Comparison of ENCODE assay signal across 8 mouse cellular contexts in the genomic region with DNA sequence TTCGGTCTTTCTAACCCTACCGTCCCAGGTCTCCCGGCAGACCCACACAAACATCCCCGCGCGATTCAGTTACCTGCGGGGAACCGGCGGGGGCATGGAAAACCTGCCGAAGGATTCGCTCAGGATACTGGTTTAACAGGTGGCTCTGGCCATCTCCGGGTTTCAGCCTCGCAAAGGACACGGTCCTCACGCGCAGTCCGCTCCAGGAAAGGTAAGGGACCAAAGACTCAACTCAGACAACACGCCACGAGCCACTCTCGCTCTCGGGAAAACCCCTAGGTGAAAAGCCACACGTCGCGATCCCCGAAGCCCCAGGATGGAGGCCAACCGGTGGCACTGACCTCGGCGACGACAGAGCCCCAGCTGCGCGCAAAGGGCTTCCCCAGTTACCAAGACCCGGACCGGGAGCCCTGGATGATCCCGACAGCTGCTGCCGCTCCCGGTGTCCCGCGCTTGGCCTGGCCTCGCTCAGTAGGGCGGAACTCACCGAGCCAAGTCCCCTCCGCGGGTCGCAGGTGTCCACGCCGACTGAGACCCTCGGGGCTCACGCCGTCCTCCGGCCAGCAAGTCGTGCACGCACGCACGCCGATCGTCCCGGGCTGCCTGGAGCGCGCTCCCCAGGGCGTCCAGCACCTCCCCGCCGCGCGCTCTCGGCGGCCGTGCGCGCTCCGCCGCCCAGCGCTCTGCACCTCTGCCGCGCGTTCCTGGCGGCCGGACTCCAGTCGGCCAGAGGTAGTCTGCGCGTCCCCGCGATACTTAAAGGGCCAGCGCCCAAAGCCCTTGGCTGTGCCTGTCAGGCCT. TPM values are rescaled to one million over a fixed set of nuclear protein-coding genes. Genes with fewer than 3 reads are reported as not detected.
DNase-seq lines count a peak whose midpoint lies in the region; ATAC-seq and TF ChIP-seq lines count a peak whose summit lies in the region.

A gene (minus strand): TSS at position 657 of the 801 bp plus-strand sequence.

- TF ChIP-seq POLR2A in limb, embryonic 14.5 days (IDR thresholded peaks at IDR 0.05; ENCODE audit: borderline replicate concordance, extremely low read depth, insufficient read depth, insufficient read length): 0 out of 2 replicates have a peak, but pooled peaks have one; percentile 44

- peak within 1 kb of the TSS; percentile 72 for H3K9ac ChIP-seq in embryonic facial prominence, embryonic 14.5 days (ENCODE audit: low read depth, low read length)
- H3K9ac ChIP-seq in heart, embryonic 11.5 days (ENCODE audit: low read depth, low read length): peak within 1 kb of the TSS; percentile 78
- peak within 1 kb of the TSS; percentile 69 for H3K9ac ChIP-seq in limb, embryonic 14.5 days (ENCODE audit: low read depth, low read length, severe bottlenecking)
- peak within 1 kb of the TSS; percentile 53 for H3K9ac ChIP-seq in midbrain, embryonic 14.5 days (replicated peaks; ENCODE audit: low read length)

- no peak for ATAC-seq in erythroblast, adult 5-6 weeks (replicated peaks; ENCODE audit: low FRiP score, poor library complexity, severe bottlenecking)
- ATAC-seq in embryonic facial prominence, embryonic 14.5 days (ENCODE audit: low read depth): peak; percentile 94
- peak; percentile 85 for ATAC-seq in heart, embryonic 11.5 days (replicated peaks; ENCODE audit: insufficient number of reproducible peaks, low FRiP score, low TSS enrichment)
- peak; percentile 84 for ATAC-seq in limb, embryonic 14.5 days (ENCODE audit: low FRiP score, low read depth)
- peak; percentile 84; the same call in 1 of the 2 replicates for ATAC-seq in midbrain, embryonic 14.5 days (ENCODE audit: low FRiP score, low TSS enrichment)

- H3K27me3 ChIP-seq in erythroblast, embryonic 14.5 days (ENCODE audit: control insufficient read depth): peaks cover 44% of the 10 kb centered on the region
- H3K27me3 ChIP-seq in embryonic facial prominence, embryonic 14.5 days (replicated peaks; ENCODE audit: control insufficient read depth, insufficient read depth, low read length): peaks cover 13% of the 10 kb centered on the region; the same call in 1 of the 2 replicates
- no peaks in the 10 kb centered on the region for H3K27me3 ChIP-seq in heart, embryonic 11.5 days (ENCODE audit: control insufficient read depth, insufficient read depth, low read length)
- peaks cover 7% of the 10 kb centered on the region; the same call in 1 of the 2 replicates for H3K27me3 ChIP-seq in limb, embryonic 14.5 days (ENCODE audit: control insufficient read depth, insufficient read depth, low read length)
- peaks cover 12% of the 10 kb centered on the region for H3K27me3 ChIP-seq in midbrain, embryonic 14.5 days (ENCODE audit: control insufficient read depth, insufficient read depth, low read length)

- no peaks in the 10 kb centered on the region for H3K9me3 ChIP-seq in erythroblast, embryonic 14.5 days (ENCODE audit: control insufficient read depth, low read length)
- H3K9me3 ChIP-seq in embryonic facial prominence, embryonic 14.5 days (ENCODE audit: control insufficient read depth, low read length): no peaks in the 10 kb centered on the region
- H3K9me3 ChIP-seq in heart, embryonic 11.5 days (replicated peaks; ENCODE audit: control insufficient read depth, low read length): no peaks in the 10 kb centered on the region
- no peaks in the 10 kb centered on the region for H3K9me3 ChIP-seq in limb, embryonic 14.5 days (ENCODE audit: control insufficient read depth, low read length)
- H3K9me3 ChIP-seq in midbrain, embryonic 14.5 days (ENCODE audit: control insufficient read depth, low read length): no peaks in the 10 kb centered on the region

- H3K36me3 ChIP-seq in erythroblast, embryonic 14.5 days (ENCODE audit: control insufficient read depth): no peaks in the 10 kb centered on the region
- H3K36me3 ChIP-seq in embryonic facial prominence, embryonic 14.5 days (ENCODE audit: control insufficient read depth, insufficient read depth, low read length): no peaks in the 10 kb centered on the region
- no peaks in the 10 kb centered on the region for H3K36me3 ChIP-seq in heart, embryonic 11.5 days (ENCODE audit: control insufficient read depth, insufficient read depth, low read length)
- H3K36me3 ChIP-seq in limb, embryonic 14.5 days (ENCODE audit: control insufficient read depth, insufficient read depth, low read length): no peaks in the 10 kb centered on the region
- no peaks in the 10 kb centered on the region for H3K36me3 ChIP-seq in midbrain, embryonic 14.5 days (ENCODE audit: control insufficient read depth, insufficient read depth, low read length)

- peak; percentile 94 for DNase-seq in embryonic facial prominence, embryonic 14.5 days (ENCODE audit: low spot score)
- peak; percentile 82 for DNase-seq in kidney, adult 9 months
- DNase-seq in limb, embryonic 14.5 days (ENCODE audit: low spot score): peak; percentile 84
- peak; percentile 90 for DNase-seq in midbrain, embryonic 14.5 days
- peak; percentile 15 to 33 for DNase-seq in spleen, postnatal 36 days (ENCODE audit: low spot score in 2 of 2)

- WGBS in embryonic facial prominence, embryonic 14.5 days: under 1% methylated on average over 50 of the region's 83 CpGs
- under 1% methylated on average over 83 of the region's 83 CpGs for WGBS in heart, embryonic 11.5 days (ENCODE audit: insufficient replicate concordance)
- WGBS in limb, embryonic 14.5 days: under 1% methylated on average over 70 of the region's 83 CpGs
- under 1% methylated on average over 83 of the region's 83 CpGs for WGBS in midbrain, embryonic 14.5 days

- peaks cover 12% of the 10 kb centered on the region for H3K4me1 ChIP-seq in erythroblast, embryonic 14.5 days (ENCODE audit: control insufficient read depth)
- H3K4me1 ChIP-seq in embryonic facial prominence, embryonic 14.5 days (ENCODE audit: control insufficient read depth, insufficient read depth, low read length): peaks cover 4% of the 10 kb centered on the region; the same call in 1 of the 2 replicates
- H3K4me1 ChIP-seq in heart, embryonic 11.5 days (ENCODE audit: control insufficient read depth, insufficient read depth, low read length): peaks cover 3% of the 10 kb centered on the region; the same call in 1 of the 2 replicates
- no peaks in the 10 kb centered on the region for H3K4me1 ChIP-seq in limb, embryonic 14.5 days (ENCODE audit: control insufficient read depth, insufficient read depth, low read length)
- no peaks in the 10 kb centered on the region for H3K4me1 ChIP-seq in midbrain, embryonic 14.5 days (ENCODE audit: control insufficient read depth, insufficient read depth, low read length)

- peak within 1 kb of the TSS; percentile 87 for H3K4me2 ChIP-seq in embryonic facial prominence, embryonic 14.5 days (ENCODE audit: low read depth, low read length)
- H3K4me2 ChIP-seq in heart, embryonic 11.5 days: peak within 1 kb of the TSS; percentile 89
- peak within 1 kb of the TSS; percentile 86 for H3K4me2 ChIP-seq in limb, embryonic 14.5 days (replicated peaks; ENCODE audit: low read depth, low read length, severe bottlenecking)
- peak within 1 kb of the TSS; percentile 88 for H3K4me2 ChIP-seq in midbrain, embryonic 14.5 days (ENCODE audit: low read length)

- H3K4me3 ChIP-seq in erythroblast, embryonic 14.5 days (replicated peaks): peak within 1 kb of the TSS; percentile 63
- H3K4me3 ChIP-seq in embryonic facial prominence, embryonic 14.5 days (ENCODE audit: low read depth, low read length): peak within 1 kb of the TSS; percentile 75
- H3K4me3 ChIP-seq in heart, embryonic 11.5 days (ENCODE audit: low read depth, low read length): peak within 1 kb of the TSS; percentile 81
- peak within 1 kb of the TSS; percentile 75 for H3K4me3 ChIP-seq in limb, embryonic 14.5 days (replicated peaks; ENCODE audit: low read length)
- peak within 1 kb of the TSS; percentile 70 for H3K4me3 ChIP-seq in midbrain, embryonic 14.5 days (replicated peaks; ENCODE audit: low read depth, low read length)

- no peak within 1 kb of the TSS for H3K27ac ChIP-seq in embryonic facial prominence, embryonic 14.5 days (replicated peaks; ENCODE audit: low read depth, low read length)
- no peak within 1 kb of the TSS for H3K27ac ChIP-seq in heart, embryonic 11.5 days (ENCODE audit: low read depth, low read length)
- no peak within 1 kb of the TSS for H3K27ac ChIP-seq in limb, embryonic 14.5 days (replicated peaks; ENCODE audit: low read depth, low read length)
- H3K27ac ChIP-seq in midbrain, embryonic 14.5 days (replicated peaks; ENCODE audit: low read depth, low read length): no peak within 1 kb of the TSS

RNA-seq across cellular contexts. Expression of the gene that starts here (rescaled TPM):
- polyA plus RNA-seq in erythroblast, embryonic 14.5 days (2012): 0.11 and 0.14 TPM in 2 replicates
- total RNA-seq in erythroblast, adult 5-6 weeks (2015; ENCODE audit: low replicate concordance): not detected in 2 replicates
- 0.28 TPM in 1 of 2 replicates, not detected in the other for total RNA-seq in erythroblast, adult 5-6 weeks (2017; ENCODE audit: low replicate concordance)
- 9.9 and 10.8 TPM in 2 replicates for polyA plus RNA-seq in embryonic facial prominence, embryonic 14.5 days (2014; fragmentation: Nextera tagmentation; extraction: Ambion mirVana)
- polyA plus RNA-seq in heart, embryonic 11.5 days (2014; fragmentation: Nextera tagmentation; extraction: Ambion mirVana): 11.2 and 12.0 TPM in 2 replicates
- 7.6 and 10.2 TPM in 2 replicates for polyA plus RNA-seq in limb, embryonic 14.5 days (2012; rRNA removed)
- polyA plus RNA-seq in limb, embryonic 14.5 days (2014; fragmentation: Nextera tagmentation; extraction: Ambion mirVana): 10.5 TPM in 2 replicates
- polyA plus RNA-seq in midbrain, embryonic 14.5 days (2014; fragmentation: Nextera tagmentation; extraction: Ambion mirVana): 4.0 and 4.1 TPM in 2 replicates

Comparison
In these comparisons a context has a peak if more than half of its experiments do, and no peak if none do; other contexts are left out.
1. DNase-seq: peak in every context shown above with its lines; median percentile 94 in embryonic facial prominence, embryonic 14.5 days; 90 in midbrain, embryonic 14.5 days; 84 in limb, embryonic 14.5 days; 82 in kidney, adult 9 months; 24 in spleen, postnatal 36 days.